Mouse (Mus musculus): ENCODE measurements around the gene Dusp3. TPM values are rescaled to one million over a fixed set of nuclear protein-coding genes. Genes with fewer than 3 reads are reported as not detected.

Dusp3 gene
- polyA plus RNA-seq, 1 experiment from 2014 or later: 14.5 TPM

GRCm38 (mm10) chr11:102027361-102028017 lies 40.7 kb upstream of the Dusp3 start:
- H3K9ac ChIP-seq (replicated peaks; ENCODE audit: low read depth, low read length): peak overlapping the region; percentile 72
- peak; percentile 16 for ATAC-seq
- WGBS: 2% methylated on average over 12 of the region's 12 CpGs
- H3K4me1 ChIP-seq (replicated peaks; ENCODE audit: control insufficient read depth, insufficient read depth, low read length): peaks cover 28% of the 10 kb centered on the region
- H3K36me3 ChIP-seq (ENCODE audit: control insufficient read depth, insufficient read depth): 0 out of 2 replicates have a peak, but pooled peaks cover 2% of the 10 kb centered on the region
- no peaks in the 10 kb centered on the region for H3K9me3 ChIP-seq (ENCODE audit: control insufficient read depth, low read length)
- peak overlapping the region; percentile 56 for H3K4me2 ChIP-seq (ENCODE audit: low read length)
- peak overlapping the region; percentile 65 for H3K4me3 ChIP-seq (replicated peaks; ENCODE audit: low read length)
- peak overlapping the region; percentile 71 for H3K27ac ChIP-seq (ENCODE audit: low read length)
- no peaks in the 10 kb centered on the region for H3K27me3 ChIP-seq (replicated peaks; ENCODE audit: control insufficient read depth, insufficient read depth, low read length)

GRCm38 (mm10) chr11:102026694-102027360 lies 40.0 kb upstream of the Dusp3 start:
- Histone ChIP-seq H3K4me3 (replicated peaks; ENCODE audit: low read length) (peak overlapping the region; percentile 65), H3K27ac (ENCODE audit: low read length) (peak overlapping the region; percentile 71), H3K9me3 (ENCODE audit: control insufficient read depth, low read length) (no peaks in the 10 kb centered on the region), H3K36me3 (ENCODE audit: control insufficient read depth, insufficient read depth) (0 out of 2 replicates have a peak, but pooled peaks cover 2% of the 10 kb centered on the region), H3K4me2 (ENCODE audit: low read length) (peak overlapping the region; percentile 56), H3K9ac (replicated peaks; ENCODE audit: low read depth, low read length) (peak overlapping the region; percentile 72), H3K27me3 (replicated peaks; ENCODE audit: control insufficient read depth, insufficient read depth, low read length) (no peaks in the 10 kb centered on the region), H3K4me1 (replicated peaks; ENCODE audit: control insufficient read depth, insufficient read depth, low read length) (peaks cover 28% of the 10 kb centered on the region)
- under 1% methylated on average over 52 of the region's 73 CpGs for WGBS
- peak; percentile 86 for ATAC-seq

DNA sequence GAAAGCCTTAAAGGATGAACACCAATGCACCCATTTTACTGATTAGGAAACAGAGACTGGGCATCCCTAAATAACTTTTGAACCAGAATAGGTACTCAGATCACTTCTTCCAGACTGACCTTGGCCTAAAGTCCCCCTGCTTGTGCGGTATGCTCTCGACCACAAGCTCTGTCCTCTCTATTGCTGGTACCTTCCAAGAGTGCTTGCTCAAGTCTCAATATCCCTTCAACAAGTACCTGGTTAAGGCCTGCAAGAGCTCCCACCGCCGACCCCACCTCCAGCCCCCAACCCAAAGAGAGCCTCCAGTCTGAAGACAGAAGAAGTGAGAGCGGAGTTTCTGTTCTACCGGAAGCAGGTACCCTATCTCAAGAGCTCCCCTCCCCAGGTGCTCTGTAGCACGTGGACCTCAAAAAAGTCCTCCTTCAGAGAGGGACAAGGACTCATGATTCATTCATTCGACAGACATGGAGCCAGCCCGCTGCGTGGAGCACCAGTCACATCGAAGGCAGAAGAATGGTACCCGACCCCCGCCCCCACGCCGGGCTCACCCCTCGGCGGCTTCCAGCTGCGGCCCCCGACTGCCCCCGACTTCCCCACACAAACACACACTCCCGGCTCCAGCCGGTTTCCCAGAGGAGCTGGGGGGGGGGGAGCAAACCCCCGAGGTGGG lies 39.3 kb upstream of the Dusp3 start:
- Histone ChIP-seq H3K9ac (replicated peaks; ENCODE audit: low read depth, low read length) (peak overlapping the region; percentile 72), H3K27ac (ENCODE audit: low read length) (peak overlapping the region; percentile 71), H3K36me3 (ENCODE audit: control insufficient read depth, insufficient read depth) (0 out of 2 replicates have a peak, but pooled peaks cover 2% of the 10 kb centered on the region), H3K4me1 (replicated peaks; ENCODE audit: control insufficient read depth, insufficient read depth, low read length) (peaks cover 28% of the 10 kb centered on the region), H3K4me2 (ENCODE audit: low read length) (peak overlapping the region; percentile 56), H3K27me3 (replicated peaks; ENCODE audit: control insufficient read depth, insufficient read depth, low read length) (no peaks in the 10 kb centered on the region), H3K9me3 (ENCODE audit: control insufficient read depth, low read length) (no peaks in the 10 kb centered on the region), H3K4me3 (replicated peaks; ENCODE audit: low read length) (peak overlapping the region; percentile 65)
- ATAC-seq: peak; percentile 26
- 3% methylated on average over 21 of the region's 23 CpGs for WGBS

DNA sequence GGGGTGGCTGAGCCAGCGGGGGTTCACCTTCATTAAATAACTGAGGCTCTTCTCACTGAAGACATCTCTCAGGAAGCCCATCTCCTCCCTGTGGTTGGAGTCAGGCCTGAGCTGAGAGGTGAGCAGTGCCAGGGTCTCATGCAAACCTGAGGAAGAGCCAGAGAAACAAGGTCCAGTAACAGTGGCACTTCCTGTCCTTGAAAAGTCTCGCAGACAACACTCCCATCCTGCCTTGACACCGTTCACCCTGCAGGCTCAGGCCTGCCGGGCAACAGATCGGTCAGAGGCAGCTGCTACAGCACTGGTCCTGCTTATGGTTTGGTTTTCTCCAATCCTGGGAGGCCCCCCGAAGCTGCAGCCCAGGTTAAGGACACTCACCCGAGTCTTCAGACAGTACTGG lies 38.5 kb upstream of the Dusp3 start:
- H3K4me3 ChIP-seq (replicated peaks; ENCODE audit: low read length): peak overlapping the region; percentile 1; the same call in 1 of the 2 replicates
- no peak overlapping the region for H3K27ac ChIP-seq (ENCODE audit: low read length)
- H3K9me3 ChIP-seq (ENCODE audit: control insufficient read depth, low read length): no peaks in the 10 kb centered on the region
- no peak for ATAC-seq
- no peak overlapping the region; the same call in 1 of the 2 replicates for H3K9ac ChIP-seq (replicated peaks; ENCODE audit: low read depth, low read length)
- peaks cover 28% of the 10 kb centered on the region for H3K4me1 ChIP-seq (replicated peaks; ENCODE audit: control insufficient read depth, insufficient read depth, low read length)
- H3K4me2 ChIP-seq (ENCODE audit: low read length): peak overlapping the region; percentile 56
- 0 out of 2 replicates have a peak, but pooled peaks cover 2% of the 10 kb centered on the region for H3K36me3 ChIP-seq (ENCODE audit: control insufficient read depth, insufficient read depth)
- H3K27me3 ChIP-seq (replicated peaks; ENCODE audit: control insufficient read depth, insufficient read depth, low read length): no peaks in the 10 kb centered on the region
- whole genome bisulfite sequencing: 35% methylated on average over 7 of the region's 7 CpGs

- Histone ChIP-seq H3K27me3 (replicated peaks; ENCODE audit: control insufficient read depth, insufficient read depth, low read length) (no peaks in the 10 kb centered on the region), H3K4me3 (replicated peaks; ENCODE audit: low read length) (no peak overlapping the region; the same call in 1 of the 2 replicates), H3K9ac (replicated peaks; ENCODE audit: low read depth, low read length) (no peak overlapping the region), H3K4me2 (ENCODE audit: low read length) (peak overlapping the region; percentile 56), H3K9me3 (ENCODE audit: control insufficient read depth, low read length) (no peaks in the 10 kb centered on the region), H3K4me1 (replicated peaks; ENCODE audit: control insufficient read depth, insufficient read depth, low read length) (peaks cover 28% of the 10 kb centered on the region), H3K36me3 (ENCODE audit: control insufficient read depth, insufficient read depth) (0 out of 2 replicates have a peak, but pooled peaks cover 2% of the 10 kb centered on the region), H3K27ac (ENCODE audit: low read length) (no peak overlapping the region)
- ATAC-seq: no peak
- WGBS: 82% methylated on average over 4 of the region's 4 CpGs
These were observed 38.1 kb upstream of the Dusp3 start for GRCm38 (mm10) chr11:102024875-102025274.

DNA sequence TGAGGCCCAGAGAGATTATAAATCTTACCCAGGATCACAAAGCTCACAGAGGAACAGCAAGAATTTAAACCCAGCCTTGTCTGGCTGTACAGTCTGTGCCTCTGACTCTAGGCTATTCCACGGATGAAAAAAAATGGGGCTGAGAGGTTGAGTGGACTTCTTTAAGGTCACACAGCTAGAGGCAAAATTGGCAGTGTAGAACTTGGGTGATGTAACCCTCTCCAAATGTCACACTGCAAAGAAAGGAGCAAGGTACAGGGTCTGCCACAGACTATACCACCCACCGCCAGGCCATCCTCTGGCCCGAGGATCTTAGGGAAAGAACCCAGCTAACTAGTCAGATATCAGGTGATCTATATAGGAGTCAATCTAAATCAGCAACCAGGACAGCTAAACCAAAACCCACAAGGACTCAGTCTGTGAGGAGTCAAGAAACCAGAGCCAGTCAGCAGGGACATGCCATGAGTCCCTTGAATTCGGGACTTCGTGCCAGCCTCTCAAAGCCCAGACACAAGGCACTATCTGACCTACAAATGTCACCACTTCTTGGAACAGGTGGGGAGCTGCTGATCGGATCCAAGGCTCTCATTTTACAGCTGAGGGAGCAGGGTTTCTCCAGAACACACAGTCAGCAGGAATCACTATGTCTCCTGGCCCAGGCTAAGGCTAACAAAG lies 37.4 kb upstream of the Dusp3 start:
- 79% methylated on average over 6 of the region's 6 CpGs for WGBS
- no peak for ATAC-seq
- no peak overlapping the region for H3K4me2 ChIP-seq (ENCODE audit: low read length)
- 0 out of 2 replicates have a peak, but pooled peaks cover 2% of the 10 kb centered on the region for H3K36me3 ChIP-seq (ENCODE audit: control insufficient read depth, insufficient read depth)
- H3K9me3 ChIP-seq (ENCODE audit: control insufficient read depth, low read length): no peaks in the 10 kb centered on the region
- H3K9ac ChIP-seq (replicated peaks; ENCODE audit: low read depth, low read length): no peak overlapping the region
- peaks cover 30% of the 10 kb centered on the region for H3K4me1 ChIP-seq (replicated peaks; ENCODE audit: control insufficient read depth, insufficient read depth, low read length)
- H3K27me3 ChIP-seq (replicated peaks; ENCODE audit: control insufficient read depth, insufficient read depth, low read length): no peaks in the 10 kb centered on the region
- no peak overlapping the region for H3K27ac ChIP-seq (ENCODE audit: low read length)
- no peak overlapping the region for H3K4me3 ChIP-seq (replicated peaks; ENCODE audit: low read length)

GRCm38 (mm10) chr11:102023406-102023805 lies 36.6 kb upstream of the Dusp3 start:
- H3K4me3 ChIP-seq (replicated peaks; ENCODE audit: low read length): no peak overlapping the region
- H3K27ac ChIP-seq (ENCODE audit: low read length): no peak overlapping the region
- H3K4me2 ChIP-seq (ENCODE audit: low read length): no peak overlapping the region
- H3K27me3 ChIP-seq (replicated peaks; ENCODE audit: control insufficient read depth, insufficient read depth, low read length): no peaks in the 10 kb centered on the region
- 78% methylated on average over 13 of the region's 13 CpGs for WGBS
- H3K36me3 ChIP-seq (ENCODE audit: control insufficient read depth, insufficient read depth): 0 out of 2 replicates have a peak, but pooled peaks cover 2% of the 10 kb centered on the region
- H3K4me1 ChIP-seq (replicated peaks; ENCODE audit: control insufficient read depth, insufficient read depth, low read length): peaks cover 30% of the 10 kb centered on the region
- ATAC-seq: no peak
- no peak overlapping the region for H3K9ac ChIP-seq (replicated peaks; ENCODE audit: low read depth, low read length)
- no peaks in the 10 kb centered on the region for H3K9me3 ChIP-seq (ENCODE audit: control insufficient read depth, low read length)

- WGBS: 70% methylated on average over 5 of the region's 5 CpGs
- no peak overlapping the region for H3K27ac ChIP-seq (ENCODE audit: low read length)
- 0 out of 2 replicates have a peak, but pooled peaks cover 2% of the 10 kb centered on the region for H3K36me3 ChIP-seq (ENCODE audit: control insufficient read depth, insufficient read depth)
- H3K9me3 ChIP-seq (ENCODE audit: control insufficient read depth, low read length): no peaks in the 10 kb centered on the region
- no peak overlapping the region for H3K4me2 ChIP-seq (ENCODE audit: low read length)
- no peak overlapping the region for H3K4me3 ChIP-seq (replicated peaks; ENCODE audit: low read length)
- no peak overlapping the region for H3K9ac ChIP-seq (replicated peaks; ENCODE audit: low read depth, low read length)
- ATAC-seq: no peak
- H3K27me3 ChIP-seq (replicated peaks; ENCODE audit: control insufficient read depth, insufficient read depth, low read length): no peaks in the 10 kb centered on the region
- peaks cover 21% of the 10 kb centered on the region for H3K4me1 ChIP-seq (replicated peaks; ENCODE audit: control insufficient read depth, insufficient read depth, low read length)
These were observed 34.4 kb upstream of the Dusp3 start for GRCm38 (mm10) chr11:102021196-102021595.

All from forebrain, embryonic 16.5 days (tissue).